Mouse (Mus musculus) midbrain, embryonic 13.5 days (tissue): ENCODE results near the gene Hdac5. TPM values are rescaled to one million over a fixed set of nuclear protein-coding genes. Genes with fewer than 3 reads are reported as not detected.

Source experiments
- ATAC-seq: fragments of 200-750 bp; cut with Nextera tagmentation; 2 replicates; pipeline ENCODE4 v1.8.0; 2017; ENCODE audit warnings: mild to moderate bottlenecking, moderate TSS enrichment, moderate library complexity
- H3K27ac ChIP-seq: fragments of 300-500 bp; sonication (generic); 2 replicates; pipeline ENCODE4 v1.5.1; 2015; ENCODE audit warnings: inconsistent platforms, mild to moderate bottlenecking, moderate library complexity
- H3K27me3 ChIP-seq: fragments of 300-500 bp; sonication (generic); 2 replicates; pipeline ENCODE4 v1.6.1; 2015; ENCODE audit warnings: mild to moderate bottlenecking, inconsistent platforms
- H3K36me3 ChIP-seq: fragments of 300-500 bp; sonication (generic); 2 replicates; pipeline ENCODE4 v1.6.1; 2015; ENCODE audit warnings: mild to moderate bottlenecking, inconsistent platforms
- H3K4me1 ChIP-seq: fragments of 300-500 bp; sonication (generic); replicated peaks from 2 replicates; pipeline ENCODE4 v1.6.1; 2015; ENCODE audit warnings: inconsistent platforms
- H3K4me2 ChIP-seq: fragments of 300-500 bp; sonication (generic); replicated peaks from 2 replicates; pipeline ENCODE4 v1.6.1; 2015; ENCODE audit warnings: moderate library complexity, mild to moderate bottlenecking, inconsistent platforms
- H3K4me3 ChIP-seq: fragments of 300-500 bp; sonication (generic); replicated peaks from 2 replicates; pipeline ENCODE4 v1.5.1; 2015; ENCODE audit warnings: mild to moderate bottlenecking, inconsistent platforms
- H3K9ac ChIP-seq: fragments of 300-500 bp; sonication (generic); replicated peaks from 2 replicates; pipeline ENCODE4 v1.6.1; 2015; ENCODE audit warnings: mild to moderate bottlenecking, inconsistent platforms
- H3K9me3 ChIP-seq: fragments of 300-500 bp; sonication (generic); 2 replicates; pipeline ENCODE4 v1.6.1; 2016; ENCODE audit warnings: mild to moderate bottlenecking, inconsistent platforms
- WGBS: fragments of 180-500 bp; shearing (Covaris S2); methylation state at CpG from one replicate; pipeline ENCODE4 v1.1.7; 2015; 5-methylcytosine and 5-hydroxymethylcytosine counted together
- polyA plus RNA-seq: library from polyadenylated mRNA; unstranded; fragments of >200 nt; fragmentation: Nextera tagmentation; extraction: Ambion mirVana; gene quantifications from 2 replicates; pipeline ENCODE4 v1.2.1, GENCODE M21; 2015

The Hdac5 gene
- polyA plus RNA-seq, 1 experiment from 2014 or later = 106 TPM

- H3K27me3 ChIP-seq = no peaks in the 10 kb centered on the region
- peaks cover 54% of the 10 kb centered on the region for H3K4me1 ChIP-seq
- peak overlapping the region; percentile 87 for H3K4me3 ChIP-seq
- peak overlapping the region; percentile 97 for H3K27ac ChIP-seq
- peak overlapping the region; percentile 75 for H3K4me2 ChIP-seq
- under 1% methylated on average over 43 of the region's 47 CpGs for WGBS
- H3K36me3 ChIP-seq = no peaks in the 10 kb centered on the region
- no peaks in the 10 kb centered on the region for H3K9me3 ChIP-seq
- peak overlapping the region; percentile 94 for H3K9ac ChIP-seq
- peak; percentile 37 for ATAC-seq
These were observed 524 bp downstream of the Hdac5 start for GRCm38 (mm10) chr11:102229331-102229953.

GRCm38 (mm10) chr11:102228646-102229268, 1.2 kb downstream of the Hdac5 start:
- Histone ChIP-seq H3K36me3 (peaks cover 6% of the 10 kb centered on the region; the same call in 1 of the 2 replicates), H3K4me1 (peaks cover 61% of the 10 kb centered on the region), H3K9ac (peak overlapping the region; percentile 94), H3K4me2 (peak overlapping the region; percentile 75), H3K4me3 (peak overlapping the region; percentile 87), H3K9me3 (no peaks in the 10 kb centered on the region), H3K27me3 (no peaks in the 10 kb centered on the region), H3K27ac (peak overlapping the region; percentile 97)
- 8% methylated on average over 7 of the region's 7 CpGs for WGBS
- no peak for ATAC-seq

- Histone ChIP-seq H3K27me3 (no peaks in the 10 kb centered on the region), H3K4me1 (peaks cover 67% of the 10 kb centered on the region), H3K27ac (peak overlapping the region; percentile 97), H3K9ac (peak overlapping the region; percentile 94), H3K4me3 (peak overlapping the region; percentile 87), H3K4me2 (peak overlapping the region; percentile 75), H3K9me3 (no peaks in the 10 kb centered on the region), H3K36me3 (peaks cover 12% of the 10 kb centered on the region; the same call in 1 of the 2 replicates)
- 5% methylated on average over 9 of the region's 9 CpGs for WGBS
- ATAC-seq = no peak
These were observed 1.8 kb downstream of the Hdac5 start for GRCm38 (mm10) chr11:102228191-102228545.

GRCm38 (mm10) chr11:102227270-102228190, 2.4 kb downstream of the Hdac5 start:
- Histone ChIP-seq H3K4me1 (peaks cover 71% of the 10 kb centered on the region), H3K9ac (peak overlapping the region; percentile 94), H3K4me2 (peak overlapping the region; percentile 75), H3K9me3 (no peaks in the 10 kb centered on the region), H3K27me3 (no peaks in the 10 kb centered on the region), H3K4me3 (peak overlapping the region; percentile 87), H3K27ac (peak overlapping the region; percentile 97), H3K36me3 (peaks cover 18% of the 10 kb centered on the region)
- peak; percentile 70 for ATAC-seq
- 6% methylated on average over 12 of the region's 12 CpGs for WGBS

- 54% methylated on average over 12 of the region's 12 CpGs for WGBS
- ATAC-seq = no peak
- H3K4me3 ChIP-seq = peak overlapping the region; percentile 87
- peak overlapping the region; percentile 94 for H3K9ac ChIP-seq
- H3K36me3 ChIP-seq = peaks cover 30% of the 10 kb centered on the region
- peak overlapping the region; percentile 75 for H3K4me2 ChIP-seq
- H3K27ac ChIP-seq = peak overlapping the region; percentile 97
- no peaks in the 10 kb centered on the region for H3K27me3 ChIP-seq
- H3K9me3 ChIP-seq = no peaks in the 10 kb centered on the region
- H3K4me1 ChIP-seq = peaks cover 71% of the 10 kb centered on the region
These were observed 3.6 kb downstream of the Hdac5 start for GRCm38 (mm10) chr11:102226067-102226978.

- Histone ChIP-seq H3K4me1 (peaks cover 68% of the 10 kb centered on the region), H3K9me3 (no peaks in the 10 kb centered on the region), H3K36me3 (peaks cover 40% of the 10 kb centered on the region), H3K27me3 (no peaks in the 10 kb centered on the region), H3K27ac (no peak overlapping the region), H3K9ac (peak overlapping the region; percentile 52), H3K4me2 (peak overlapping the region; percentile 75), H3K4me3 (no peak overlapping the region)
- 63% methylated on average over 5 of the region's 5 CpGs for WGBS
- ATAC-seq = no peak
These were observed 4.7 kb downstream of the Hdac5 start for GRCm38 (mm10) chr11:102225221-102225620.

- Histone ChIP-seq H3K4me2 (peak overlapping the region; percentile 75), H3K4me3 (peak overlapping the region; percentile 11; the same call in 1 of the 2 replicates), H3K9me3 (no peaks in the 10 kb centered on the region), H3K4me1 (peaks cover 73% of the 10 kb centered on the region), H3K27ac (no peak overlapping the region), H3K9ac (peak overlapping the region; percentile 52), H3K27me3 (no peaks in the 10 kb centered on the region), H3K36me3 (peaks cover 45% of the 10 kb centered on the region)
- WGBS = 6% methylated on average over 22 of the region's 22 CpGs
- ATAC-seq = no peak
These were observed 5.3 kb downstream of the Hdac5 start for GRCm38 (mm10) chr11:102224686-102225085.

GRCm38 (mm10) chr11:102223166-102223565, 6.8 kb downstream of the Hdac5 start:
- H3K27ac ChIP-seq = no peak overlapping the region
- no peak overlapping the region for H3K4me3 ChIP-seq
- 0 out of 2 replicates have a peak overlapping the region, but pooled peaks have one; percentile 52 for H3K9ac ChIP-seq
- no peak for ATAC-seq
- peaks cover 76% of the 10 kb centered on the region for H3K4me1 ChIP-seq
- H3K9me3 ChIP-seq = no peaks in the 10 kb centered on the region
- no peak overlapping the region for H3K4me2 ChIP-seq
- H3K36me3 ChIP-seq = peaks cover 52% of the 10 kb centered on the region
- H3K27me3 ChIP-seq = no peaks in the 10 kb centered on the region
- WGBS = 46% methylated on average over 6 of the region's 6 CpGs

- ATAC-seq = no peak
- Histone ChIP-seq H3K27ac (no peak overlapping the region), H3K9ac (no peak overlapping the region), H3K27me3 (no peaks in the 10 kb centered on the region), H3K9me3 (no peaks in the 10 kb centered on the region), H3K4me2 (no peak overlapping the region), H3K4me3 (no peak overlapping the region), H3K4me1 (peaks cover 76% of the 10 kb centered on the region), H3K36me3 (peaks cover 58% of the 10 kb centered on the region)
- WGBS = 79% methylated on average over 8 of the region's 8 CpGs
These were observed 8.0 kb downstream of the Hdac5 start for GRCm38 (mm10) chr11:102221954-102222351.

- Histone ChIP-seq H3K27me3 (no peaks in the 10 kb centered on the region), H3K4me3 (no peak overlapping the region), H3K27ac (no peak overlapping the region), H3K36me3 (peaks cover 58% of the 10 kb centered on the region), H3K4me2 (no peak overlapping the region), H3K9me3 (no peaks in the 10 kb centered on the region), H3K4me1 (peaks cover 76% of the 10 kb centered on the region), H3K9ac (no peak overlapping the region)
- no peak for ATAC-seq
- WGBS = 91% methylated on average over 8 of the region's 8 CpGs
These were observed 8.6 kb downstream of the Hdac5 start for GRCm38 (mm10) chr11:102221243-102221953.

GRCm38 (mm10) chr11:102220451-102220850, 9.5 kb downstream of the Hdac5 start:
- H3K27ac ChIP-seq = no peak overlapping the region

More at GRCm38 (mm10) chr11:102220451-102220850, 9.5 kb downstream of the Hdac5 start:
- no peak overlapping the region for H3K4me3 ChIP-seq
- H3K9ac ChIP-seq = no peak overlapping the region
- WGBS = 73% methylated on average over 6 of the region's 6 CpGs
- ATAC-seq = no peak
- H3K36me3 ChIP-seq = peaks cover 58% of the 10 kb centered on the region
- H3K27me3 ChIP-seq = no peaks in the 10 kb centered on the region
- H3K4me1 ChIP-seq = peaks cover 76% of the 10 kb centered on the region
- no peak overlapping the region for H3K4me2 ChIP-seq
- H3K9me3 ChIP-seq = no peaks in the 10 kb centered on the region
